Mouse (Mus musculus) neural tube, embryonic 14.5 days (tissue): ENCODE data around the gene Bcas2. TPM values are rescaled to one million over a fixed set of nuclear protein-coding genes. Genes with fewer than 3 reads are reported as not detected.
"Not testable (repeated sequence)": the region's sequence is repeated elsewhere in the genome, so short reads cannot be mapped to it uniquely, and the experiment has no call there.

Source experiments
- ATAC-seq: fragments of 200-750 bp; cut with Nextera tagmentation; 2 replicates; pipeline ENCODE4 v1.8.0; 2017; ENCODE audit warnings: low read depth, mild to moderate bottlenecking, moderate TSS enrichment, moderate library complexity
- H3K27ac ChIP-seq: fragments of 300-500 bp; sonication (generic); 2 replicates; pipeline ENCODE4 v1.5.1; 2014; ENCODE audit warnings: low read depth, mild to moderate bottlenecking, control low read depth, low read length, moderate library complexity, mixed read lengths
- H3K27me3 ChIP-seq: fragments of 300-500 bp; sonication (generic); 2 replicates; pipeline ENCODE4 v1.6.1; 2014; ENCODE audit warnings: low read length; ENCODE audit not compliant: control insufficient read depth, insufficient read depth
- H3K36me3 ChIP-seq: fragments of 300-500 bp; sonication (generic); 2 replicates; pipeline ENCODE4 v1.6.1; 2014; ENCODE audit warnings: low read length, mixed read lengths; ENCODE audit not compliant: control insufficient read depth, insufficient read depth
- H3K4me1 ChIP-seq: fragments of 300-500 bp; sonication (generic); 2 replicates; pipeline ENCODE4 v1.6.1; 2014; ENCODE audit warnings: low read length; ENCODE audit not compliant: control insufficient read depth, insufficient read depth
- H3K4me2 ChIP-seq: fragments of 300-500 bp; sonication (generic); 2 replicates; pipeline ENCODE4 v1.6.1; 2014; ENCODE audit warnings: mild to moderate bottlenecking, low read depth, low read length, control low read depth
- H3K4me3 ChIP-seq: fragments of 300-500 bp; sonication (generic); 2 replicates; pipeline ENCODE4 v1.5.1; 2014; ENCODE audit warnings: low read depth, low read length, control low read depth, mixed read lengths
- H3K9ac ChIP-seq: fragments of 300-500 bp; sonication (generic); replicated peaks from 2 replicates; pipeline ENCODE4 v1.6.1; 2014; ENCODE audit warnings: low read depth, mild to moderate bottlenecking, control low read depth, low read length, mixed read lengths
- H3K9me3 ChIP-seq: fragments of 300-500 bp; sonication (generic); 2 replicates; pipeline ENCODE4 v1.6.1; 2016; ENCODE audit warnings: low read length; ENCODE audit not compliant: control insufficient read depth
- WGBS: fragments of 180-500 bp; shearing (Covaris S2); extraction: QIAGEN DNeasy Blood & Tissue Kit; methylation state at CpG from one replicate; pipeline ENCODE4 v1.1.7; 2014; 5-methylcytosine and 5-hydroxymethylcytosine counted together
- polyA plus RNA-seq: library from polyadenylated mRNA; unstranded; fragments of >200 nt; fragmentation: Nextera tagmentation; extraction: Ambion mirVana; gene quantifications from 2 replicates; pipeline ENCODE4 v1.2.1, GENCODE M21; 2014

Bcas2 gene
- polyA plus RNA-seq, 1 experiment from 2014 or later = 193 TPM

DNA sequence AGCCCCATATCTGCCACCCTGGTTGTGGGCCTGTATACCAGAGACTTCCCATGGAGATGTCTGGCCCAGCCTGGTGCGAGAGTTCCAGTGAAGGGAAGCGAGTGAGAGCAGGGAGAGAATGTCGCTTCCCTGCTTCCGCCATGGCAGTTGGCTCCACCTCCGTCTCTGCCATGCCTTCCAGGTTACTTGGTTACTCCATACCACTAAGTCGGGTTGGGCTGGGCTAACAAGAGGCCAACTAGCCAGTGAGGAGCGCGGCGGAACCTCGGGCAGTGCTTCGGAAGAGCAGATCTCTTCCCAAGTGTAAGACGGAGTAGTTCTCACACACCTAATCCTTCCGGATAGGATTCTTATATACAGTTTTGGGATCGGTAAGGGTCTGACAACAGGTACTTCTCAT is 11.4 kb downstream of the Bcas2 start:
- Histone ChIP-seq H3K4me2 (no peak overlapping the region), H3K4me3 (no peak overlapping the region), H3K9ac (no peak overlapping the region), H3K36me3 (peaks cover 6% of the 10 kb centered on the region; the same call in 1 of the 2 replicates), H3K4me1 (no peaks in the 10 kb centered on the region), H3K9me3 (no peaks in the 10 kb centered on the region), H3K27ac (no peak overlapping the region), H3K27me3 (no peaks in the 10 kb centered on the region)
- ATAC-seq = no peak
- 84% methylated on average over 14 of the region's 14 CpGs for WGBS

DNA sequence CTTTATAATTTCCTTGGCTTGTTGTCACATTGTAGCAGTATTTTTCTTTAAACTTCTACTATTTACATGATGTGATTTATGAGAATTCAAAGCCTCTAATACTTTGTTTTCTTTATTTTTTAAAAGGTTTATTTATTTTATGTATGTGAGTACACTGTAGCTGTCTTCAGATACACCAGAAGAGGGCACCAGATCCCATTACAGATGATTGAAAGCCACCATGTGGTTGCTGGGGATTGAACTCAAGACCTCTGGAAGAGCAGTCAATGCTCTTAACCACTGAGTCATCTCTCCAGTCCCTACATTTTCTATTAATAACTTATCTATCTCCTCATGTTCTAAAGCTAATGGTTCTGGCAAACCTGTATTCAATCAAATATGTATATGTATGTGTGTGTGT is 13.0 kb downstream of the Bcas2 start:
- not testable (repeated sequence) for ATAC-seq, H3K27ac ChIP-seq

DNA sequence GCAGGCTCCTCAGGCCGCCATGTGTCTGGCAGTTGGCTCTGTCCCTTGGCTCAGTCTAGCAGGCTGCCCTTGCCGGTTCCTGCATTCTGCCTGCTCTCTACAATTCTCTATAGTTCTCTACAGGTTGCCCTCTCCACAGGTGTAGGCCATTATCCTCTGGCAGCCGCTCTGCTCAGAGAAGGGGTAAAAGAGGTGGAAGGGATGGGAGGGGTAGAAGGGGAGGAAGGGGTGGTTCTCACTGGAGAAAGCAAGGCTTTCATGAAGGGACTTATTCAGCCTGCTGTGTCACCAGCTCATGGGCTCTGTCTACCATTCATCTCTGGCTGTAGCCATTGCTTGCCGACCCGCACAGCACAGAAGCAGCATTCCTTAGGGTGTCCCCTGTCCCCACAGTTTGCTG is 17.0 kb downstream of the Bcas2 start:
- no peak overlapping the region for H3K27ac ChIP-seq
- ATAC-seq = no peak
- H3K4me3 ChIP-seq = no peak overlapping the region
- 57% methylated on average over 5 of the region's 5 CpGs for WGBS
- no peaks in the 10 kb centered on the region for H3K9me3 ChIP-seq
- H3K4me2 ChIP-seq = no peak overlapping the region
- H3K27me3 ChIP-seq = no peaks in the 10 kb centered on the region
- H3K4me1 ChIP-seq = no peaks in the 10 kb centered on the region
- H3K9ac ChIP-seq = no peak overlapping the region
- no peaks in the 10 kb centered on the region for H3K36me3 ChIP-seq

More for the DNA sequence above, 13.0 kb downstream of the Bcas2 start:
- H3K4me3 ChIP-seq, H3K4me2 ChIP-seq, H3K27me3 ChIP-seq, H3K9me3 ChIP-seq, H3K9ac ChIP-seq, H3K4me1 ChIP-seq, H3K36me3 ChIP-seq: not testable (repeated sequence)

DNA sequence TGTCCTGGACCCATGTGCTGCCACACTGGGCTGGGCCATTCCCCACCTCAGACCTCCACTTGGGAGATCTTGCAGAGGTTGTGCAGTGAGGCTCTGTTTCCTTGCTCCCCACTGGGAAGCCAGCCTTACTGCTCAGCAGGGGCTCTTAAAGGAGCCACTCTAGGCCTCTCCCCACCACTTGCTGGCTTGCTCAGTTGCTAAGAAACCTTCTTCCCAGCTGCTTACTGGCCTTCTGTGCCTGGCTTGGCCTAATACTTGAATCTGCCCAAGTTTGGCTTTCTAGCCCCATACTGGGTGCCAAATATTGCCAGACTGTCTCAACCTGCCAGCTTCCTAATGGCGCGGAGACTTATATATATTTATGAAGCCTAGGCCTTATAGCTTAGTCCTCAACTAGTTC is 17.4 kb downstream of the Bcas2 start:
- Histone ChIP-seq H3K4me3 (no peak overlapping the region), H3K4me2 (no peak overlapping the region), H3K4me1 (no peaks in the 10 kb centered on the region), H3K27me3 (no peaks in the 10 kb centered on the region), H3K9me3 (no peaks in the 10 kb centered on the region), H3K36me3 (no peaks in the 10 kb centered on the region), H3K27ac (no peak overlapping the region), H3K9ac (no peak overlapping the region)
- 94% methylated on average over 2 of the region's 2 CpGs for WGBS
- ATAC-seq = no peak

DNA sequence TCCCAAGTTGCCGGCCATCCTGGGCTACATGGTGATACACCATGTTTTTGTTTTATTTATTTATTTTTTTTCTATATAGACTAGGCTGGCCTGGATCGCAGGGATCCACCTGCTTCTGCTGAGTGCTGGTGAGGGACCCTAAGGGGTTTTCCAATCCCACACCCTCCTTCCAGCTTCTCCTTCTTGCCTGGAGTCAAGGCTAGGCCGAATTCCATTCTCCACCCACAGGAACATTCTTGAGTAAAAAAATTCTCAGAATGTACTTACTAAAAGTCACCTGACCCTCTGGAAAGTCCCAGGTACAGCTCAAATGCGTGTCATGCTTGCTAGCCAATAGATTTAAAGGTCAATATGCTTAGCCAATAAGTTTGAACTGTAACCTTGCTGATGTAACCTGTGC is 20.7 kb downstream of the Bcas2 start:
- H3K27ac ChIP-seq = no peak overlapping the region
- no peak overlapping the region for H3K9ac ChIP-seq
- WGBS = 88% methylated on average over 4 of the region's 4 CpGs
- no peak for ATAC-seq
- H3K4me3 ChIP-seq = no peak overlapping the region
- H3K4me2 ChIP-seq = no peak overlapping the region
- no peaks in the 10 kb centered on the region for H3K36me3 ChIP-seq
- no peaks in the 10 kb centered on the region for H3K4me1 ChIP-seq
- no peaks in the 10 kb centered on the region for H3K9me3 ChIP-seq
- no peaks in the 10 kb centered on the region for H3K27me3 ChIP-seq

DNA sequence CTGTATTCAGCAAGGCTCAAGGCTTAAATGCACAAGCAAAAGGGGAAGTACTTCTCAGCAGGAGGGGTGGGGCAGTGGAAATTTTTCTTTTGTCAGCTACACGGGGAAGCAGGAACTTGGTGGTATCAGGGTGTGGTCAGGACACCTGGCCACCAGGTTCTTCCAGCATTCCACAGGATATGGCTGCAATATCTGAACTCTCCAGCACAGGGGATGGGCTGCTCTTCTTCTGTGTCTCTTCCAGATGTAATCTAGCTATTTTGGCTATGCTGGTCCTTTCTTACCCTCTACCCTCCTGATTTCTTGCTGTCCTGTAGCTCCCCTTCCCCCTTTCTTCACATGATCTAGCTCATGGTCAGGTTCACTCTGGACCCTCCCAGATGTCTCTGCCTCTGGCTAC is 21.7 kb downstream of the Bcas2 start:
- Histone ChIP-seq H3K4me2 (no peak overlapping the region), H3K4me1 (no peaks in the 10 kb centered on the region), H3K27me3 (no peaks in the 10 kb centered on the region), H3K36me3 (no peaks in the 10 kb centered on the region), H3K9me3 (no peaks in the 10 kb centered on the region), H3K27ac (no peak overlapping the region), H3K4me3 (no peak overlapping the region), H3K9ac (no peak overlapping the region)
- ATAC-seq = no peak
- 84% methylated on average over 1 of the region's 1 CpGs for WGBS

DNA sequence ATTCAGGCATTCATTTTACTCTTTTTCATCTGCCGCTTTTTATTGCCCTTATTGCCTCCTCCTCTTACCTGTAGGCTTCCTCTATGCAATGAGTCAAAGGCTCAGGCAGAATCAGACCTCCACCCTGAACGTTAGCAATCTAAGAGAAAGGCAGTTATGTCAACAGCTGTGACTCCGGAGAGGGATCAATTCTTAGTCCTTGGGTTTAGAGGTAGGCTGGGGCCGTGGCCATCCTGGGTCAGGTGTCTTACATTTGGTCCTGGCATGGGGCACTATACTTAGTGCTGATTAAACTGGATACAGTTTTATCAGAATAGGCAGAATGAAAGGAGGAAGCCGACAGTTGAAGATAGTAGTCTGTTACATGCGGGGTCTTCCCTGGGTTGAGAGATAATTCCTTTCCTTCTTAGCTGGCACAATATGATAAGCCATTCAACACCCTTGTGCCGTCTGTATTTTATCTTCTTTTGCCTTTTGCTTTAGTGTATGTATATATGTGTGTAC is 24.9 kb downstream of the Bcas2 start:
- H3K27ac ChIP-seq = no peak overlapping the region
- no peak overlapping the region for H3K4me2 ChIP-seq
- 80% methylated on average over 7 of the region's 7 CpGs for whole genome bisulfite sequencing

DNA sequence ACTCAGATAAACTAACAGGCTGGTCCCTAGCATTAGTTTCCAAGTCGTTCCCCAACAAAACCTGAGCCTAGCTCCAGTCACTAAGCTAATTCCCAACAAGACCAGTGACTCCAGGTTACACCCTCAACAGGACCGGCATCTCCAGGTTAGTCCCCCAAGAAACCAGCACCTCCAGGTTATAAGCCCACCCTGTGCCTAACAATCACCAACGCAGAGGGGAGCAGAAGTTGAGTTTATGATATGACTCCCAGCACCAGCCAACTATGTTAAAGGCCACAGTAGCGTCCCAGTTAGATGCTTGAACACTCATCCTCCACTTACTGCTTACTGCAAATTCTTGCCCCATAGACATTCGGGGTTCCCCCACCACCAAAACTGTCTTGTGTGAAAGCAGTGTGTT is 27.9 kb downstream of the Bcas2 start:
- Histone ChIP-seq H3K4me1 (no peaks in the 10 kb centered on the region), H3K9ac (no peak overlapping the region), H3K9me3 (no peaks in the 10 kb centered on the region), H3K27ac (no peak overlapping the region), H3K27me3 (no peaks in the 10 kb centered on the region), H3K4me3 (no peak overlapping the region), H3K4me2 (no peak overlapping the region), H3K36me3 (no peaks in the 10 kb centered on the region)
- 86% methylated on average over 5 of the region's 5 CpGs for WGBS
- no peak for ATAC-seq

More for the DNA sequence above, 24.9 kb downstream of the Bcas2 start:
- no peak for ATAC-seq
- H3K4me1 ChIP-seq = no peaks in the 10 kb centered on the region
- no peaks in the 10 kb centered on the region for H3K9me3 ChIP-seq
- no peak overlapping the region for H3K4me3 ChIP-seq
- no peak overlapping the region for H3K9ac ChIP-seq
- H3K27me3 ChIP-seq = no peaks in the 10 kb centered on the region
- no peaks in the 10 kb centered on the region for H3K36me3 ChIP-seq

DNA sequence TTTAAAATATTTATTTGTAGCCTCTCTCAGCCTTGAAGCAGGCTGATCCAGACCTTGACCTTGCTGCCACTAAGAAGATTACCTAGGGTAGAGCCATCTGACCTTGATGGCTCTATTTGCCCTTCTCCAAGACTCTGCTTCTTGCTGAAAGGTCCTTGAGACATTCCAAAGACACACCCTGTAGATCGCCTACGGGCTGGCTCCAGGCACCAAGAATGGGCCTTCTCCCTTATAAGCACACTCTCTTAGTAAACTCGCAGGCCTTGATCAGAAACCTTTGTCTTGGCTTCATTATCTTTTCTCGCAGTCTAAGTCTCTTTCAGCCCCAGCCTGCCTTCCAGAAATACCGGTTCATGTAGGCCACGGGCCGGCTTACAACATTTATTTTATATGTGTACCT is 29.6 kb downstream of the Bcas2 start:
- not testable (repeated sequence) for H3K9ac ChIP-seq, H3K27me3 ChIP-seq, ATAC-seq, H3K4me3 ChIP-seq, H3K4me1 ChIP-seq, H3K9me3 ChIP-seq, H3K36me3 ChIP-seq, H3K4me2 ChIP-seq, H3K27ac ChIP-seq
- 96% methylated on average over 7 of the region's 7 CpGs for WGBS

DNA sequence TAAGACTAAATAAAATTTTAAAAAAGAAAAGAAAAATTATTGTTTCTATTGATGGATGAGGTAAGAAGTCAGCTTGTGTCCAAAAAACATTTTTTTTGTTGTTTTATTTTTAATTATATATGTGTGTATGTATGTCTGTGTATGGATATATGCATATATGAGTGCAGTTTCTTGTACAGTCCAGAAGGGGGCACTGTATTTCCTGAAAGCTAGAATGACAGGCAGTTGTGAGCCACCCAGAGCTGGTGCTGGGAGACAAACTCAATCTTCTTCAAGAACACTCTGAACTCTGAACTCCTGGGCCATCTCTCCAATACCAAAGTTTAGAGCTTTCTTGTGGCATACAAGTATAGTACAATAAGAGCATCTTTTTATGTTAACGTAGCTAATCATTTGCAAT is 32.1 kb downstream of the Bcas2 start:
- H3K9me3 ChIP-seq = no peaks in the 10 kb centered on the region
- no peaks in the 10 kb centered on the region for H3K4me1 ChIP-seq
- H3K4me3 ChIP-seq = no peak overlapping the region
- H3K27ac ChIP-seq = no peak overlapping the region
- ATAC-seq = no peak
- H3K27me3 ChIP-seq = no peaks in the 10 kb centered on the region
- no peak overlapping the region for H3K4me2 ChIP-seq
- H3K9ac ChIP-seq = no peak overlapping the region
- no peaks in the 10 kb centered on the region for H3K36me3 ChIP-seq
- 97% methylated on average over 1 of the region's 1 CpGs for WGBS
